Mouse (Mus musculus) heart, postnatal 0 days (tissue): ENCODE measurements around the gene Kmt5b.

Experiments
- CTCF ChIP-seq: IDR thresholded peaks from 2 replicates; pipeline ENCODE4 v1.5.1; 2016; ENCODE audit warnings: antibody characterized with exemption, control low read depth, low read depth
- EP300 ChIP-seq: IDR thresholded peaks from 2 replicates; pipeline ENCODE4 v1.6.1; 2016; ENCODE audit warnings: antibody characterized with exemption, low read depth

DNA sequence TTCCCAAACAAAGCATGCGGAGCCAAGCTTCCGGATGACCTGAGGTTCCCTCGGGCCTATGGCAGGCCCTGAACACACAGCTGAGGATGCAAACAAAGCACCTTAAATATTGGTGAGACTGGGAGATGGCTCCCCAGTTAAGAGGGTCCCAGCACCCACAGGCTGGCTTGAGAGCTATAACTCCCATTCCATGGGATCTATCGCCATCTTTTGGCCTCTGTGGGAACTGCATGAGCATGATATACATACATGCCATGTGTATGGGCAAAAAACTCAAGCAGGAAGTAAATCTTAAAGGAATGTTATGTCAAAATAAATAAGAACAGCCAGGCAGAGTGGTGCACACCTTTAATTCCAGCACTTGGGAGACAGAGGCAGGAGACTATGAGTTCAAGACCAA is 43.3 kb upstream of the Kmt5b start:
- TF ChIP-seq CTCF (peak; percentile 43), EP300 (no peak)
